Mouse (Mus musculus) retina, postnatal 7 days (tissue): Measurements from ENCODE around the gene Myt1l.

ENCODE experiments used
- DNase-seq: peaks from one replicate; pipeline ENCODE4 v3.0.0-alpha.2; 2012; ENCODE audit warnings: low read depth, low spot score

The Myt1l gene

DNA sequence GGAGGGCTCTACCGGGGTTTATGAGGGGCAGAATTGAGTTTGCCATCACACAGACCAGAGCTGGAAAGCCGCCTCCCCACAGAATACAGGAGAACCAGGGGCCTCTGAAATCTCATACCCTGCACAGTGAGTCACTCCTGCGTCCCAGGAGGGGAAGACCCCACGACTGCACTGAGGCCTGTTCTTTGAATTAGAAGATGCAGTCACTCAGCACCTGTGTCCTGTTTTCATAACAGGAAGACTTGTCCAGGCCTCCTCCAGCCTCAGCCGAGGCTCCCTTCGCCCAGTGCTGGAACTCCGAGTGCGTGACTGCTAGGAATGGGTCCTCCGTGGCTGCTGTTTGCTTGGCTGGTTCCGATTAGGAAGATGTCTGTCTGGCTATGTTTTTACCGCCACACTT lies 425.8 kb downstream of the Myt1l start:
- DNase-seq: no peak

DNA sequence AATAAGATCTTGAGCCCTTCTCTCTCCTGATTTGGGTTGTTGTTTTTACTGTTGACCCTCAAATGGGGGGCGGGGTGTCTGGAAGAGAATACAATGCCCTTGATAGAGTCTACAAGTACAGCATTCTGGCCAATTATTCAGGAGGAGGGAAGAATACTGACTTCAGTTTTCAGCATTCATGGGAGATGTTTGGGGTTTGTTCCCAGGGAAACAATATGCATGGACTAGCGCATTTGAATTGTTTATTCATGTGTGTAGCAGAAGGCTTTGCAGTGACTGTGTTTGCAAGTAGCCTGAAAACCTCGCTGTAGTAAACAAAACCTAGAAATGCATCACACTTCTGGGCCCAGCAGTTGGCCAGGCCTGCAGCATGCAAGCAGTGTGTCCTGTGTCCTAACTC lies 426.3 kb downstream of the Myt1l start:
- DNase-seq: no peak

DNA sequence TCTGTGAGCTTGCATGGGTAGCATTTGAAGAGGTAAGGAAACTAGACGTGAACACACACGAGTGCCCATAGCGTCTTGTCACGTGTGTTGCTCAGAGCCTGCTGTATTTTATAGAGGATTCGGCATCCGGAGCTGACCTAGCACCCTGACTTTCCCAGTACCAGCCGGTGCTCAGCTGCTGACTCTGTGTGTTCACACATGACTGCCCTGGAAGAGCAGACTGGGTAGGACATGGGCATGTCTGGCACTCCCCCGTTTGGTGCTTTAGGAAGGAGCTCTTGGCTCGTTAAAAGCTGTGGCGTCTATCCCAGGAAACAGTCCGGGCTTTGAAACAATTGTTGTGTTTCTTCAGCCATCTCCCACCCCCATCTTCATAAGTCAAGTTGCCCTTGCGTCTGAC lies 428.8 kb downstream of the Myt1l start:
- no peak for DNase-seq

DNA sequence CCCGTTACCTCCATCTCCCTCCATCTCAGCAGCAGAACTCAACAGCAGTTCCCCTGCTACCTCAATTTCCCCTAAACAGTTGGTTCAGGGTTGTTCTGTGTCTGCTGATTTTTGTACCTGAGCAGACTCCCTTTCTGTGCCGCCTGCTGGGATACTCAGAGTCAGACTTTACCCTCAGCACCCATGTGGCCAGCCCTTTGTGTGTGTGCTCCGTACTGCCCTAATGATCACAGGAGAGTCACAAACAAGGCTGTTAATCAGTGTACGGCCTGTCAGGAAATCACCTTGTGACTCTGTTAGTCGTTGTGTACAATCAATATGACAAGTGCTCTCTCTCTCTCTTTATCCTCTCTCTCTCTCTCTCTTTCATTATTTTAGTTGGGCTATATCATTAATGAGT lies 430.5 kb downstream of the Myt1l start:
- DNase-seq: no peak

DNA sequence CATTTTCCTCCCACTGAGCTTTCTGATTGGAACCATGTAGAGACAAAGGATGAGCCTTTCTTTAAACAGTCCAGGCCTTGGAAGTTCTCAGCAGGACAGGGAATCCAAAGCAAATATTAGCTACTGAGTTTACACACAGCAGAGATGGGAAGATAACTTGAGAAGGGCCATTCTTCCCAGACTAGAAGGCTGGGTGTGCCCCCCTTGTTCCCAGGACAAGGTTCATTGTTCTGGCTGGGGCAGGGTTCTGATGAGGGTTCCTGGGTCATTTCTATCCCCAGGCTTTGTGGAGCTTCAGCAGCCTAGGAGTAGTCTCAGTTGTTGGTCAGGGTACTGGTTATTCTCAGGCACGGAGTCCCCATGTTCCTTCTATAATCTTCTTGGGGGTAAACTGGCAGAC lies 432.9 kb downstream of the Myt1l start:
- DNase-seq: no peak

DNA sequence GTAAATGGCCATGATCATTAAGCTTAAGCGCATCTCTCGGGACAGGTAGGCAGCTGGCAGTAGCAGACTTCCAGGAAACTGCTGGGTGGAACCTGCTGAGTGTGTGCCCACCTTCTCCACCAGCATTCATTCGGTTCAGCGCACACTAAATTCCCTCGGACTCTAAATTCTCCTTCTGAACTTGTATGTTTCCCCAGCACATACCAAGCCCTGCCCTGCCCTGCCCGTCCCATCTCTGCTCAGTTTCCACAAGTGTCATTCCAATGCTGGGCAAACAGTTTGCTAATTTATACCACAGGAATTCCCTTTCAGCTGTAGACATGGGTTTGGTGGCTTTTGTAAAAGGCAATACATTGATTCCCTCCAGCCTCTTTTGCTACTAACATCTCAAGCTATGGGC lies 436.8 kb downstream of the Myt1l start:
- no peak for DNase-seq

DNA sequence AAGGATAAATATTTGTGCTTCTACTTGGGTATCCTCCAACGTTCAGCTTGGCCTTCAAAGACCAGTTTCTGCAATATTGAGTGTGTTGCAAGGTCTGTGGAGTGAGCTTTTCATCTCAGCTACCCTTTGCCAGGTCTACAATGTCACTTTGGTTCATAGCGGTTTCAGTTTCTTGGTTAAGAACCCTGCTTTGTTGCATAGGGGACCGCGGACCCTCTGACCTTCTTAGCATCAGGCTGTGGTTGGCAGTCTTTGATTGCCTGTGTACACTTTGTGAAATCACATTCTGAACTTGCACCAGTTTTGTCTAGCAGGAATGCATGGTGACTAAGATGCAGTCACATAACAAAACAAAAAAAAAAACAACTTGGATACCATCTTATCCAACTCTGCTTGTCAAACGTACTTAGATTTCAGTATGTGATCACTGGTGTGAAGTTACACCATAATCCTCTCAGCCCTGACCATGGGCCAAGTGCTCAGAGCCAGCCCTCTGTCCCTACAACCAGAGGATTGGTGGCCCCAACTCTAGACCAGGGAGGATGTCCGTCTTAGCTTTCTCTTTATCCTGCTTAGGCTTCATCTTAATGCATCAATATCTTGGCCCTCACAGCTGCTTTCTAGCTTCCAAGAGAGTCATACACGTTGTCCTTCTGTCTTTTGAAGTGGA lies 443.7 kb downstream of the Myt1l start:
- DNase-seq: no peak

DNA sequence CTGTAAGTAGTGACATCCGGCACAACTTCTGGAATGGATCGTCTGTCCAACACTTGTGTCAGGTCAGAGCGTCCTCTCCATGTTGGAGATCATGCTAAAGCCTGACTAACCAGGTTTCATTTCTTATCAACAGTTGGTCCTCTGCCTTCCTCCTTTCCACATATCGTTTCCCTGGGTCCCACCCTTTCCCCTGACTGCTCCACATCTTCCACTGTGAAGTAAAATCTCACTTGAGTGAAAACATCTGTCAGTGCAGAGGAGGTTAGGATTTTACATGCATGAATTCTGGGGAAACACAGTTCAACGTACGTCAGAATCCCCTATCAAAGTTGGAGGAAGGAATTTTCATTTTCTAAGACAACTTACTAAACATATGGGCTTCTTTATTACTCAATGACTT lies 444.3 kb downstream of the Myt1l start:
- no peak for DNase-seq
